Mouse (Mus musculus) erythroblast, embryonic 14.5 days (primary cell): ENCODE data around the gene Slc4a11.

Source experiments
- GATA1 ChIP-seq: IDR thresholded peaks from 2 replicates; pipeline ENCODE4 v1.6.1; 2012; ENCODE audit warnings: low read length, inconsistent platforms, mixed read lengths
- TAL1 ChIP-seq: IDR thresholded peaks from 3 replicates; pipeline ENCODE4 v1.6.1; 2012; ENCODE audit warnings: low read length, inconsistent platforms, mixed read lengths

DNA sequence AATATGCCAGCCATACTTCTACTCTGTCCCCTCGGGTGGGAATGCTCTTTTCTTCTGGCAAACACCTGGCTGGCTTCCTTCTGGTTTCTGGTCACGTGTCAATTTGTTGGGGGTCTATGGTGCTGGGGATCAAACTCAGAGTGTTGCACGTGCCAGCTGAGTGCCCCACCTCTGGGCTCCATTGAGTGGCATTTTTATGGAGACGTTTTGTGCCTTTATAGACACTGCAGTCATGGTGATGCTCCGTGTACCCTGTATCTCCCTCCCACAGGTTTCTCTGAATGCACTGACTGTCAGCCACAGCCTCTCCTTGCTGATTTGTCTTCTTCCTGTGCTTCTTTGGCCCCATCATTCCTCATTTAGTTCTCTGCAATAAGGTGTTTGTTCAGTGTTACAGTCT, 34.5 kb upstream of the Slc4a11 start:
- no peak for TF ChIP-seq TAL1
- TF ChIP-seq GATA1: no peak
